In the genomic region with DNA sequence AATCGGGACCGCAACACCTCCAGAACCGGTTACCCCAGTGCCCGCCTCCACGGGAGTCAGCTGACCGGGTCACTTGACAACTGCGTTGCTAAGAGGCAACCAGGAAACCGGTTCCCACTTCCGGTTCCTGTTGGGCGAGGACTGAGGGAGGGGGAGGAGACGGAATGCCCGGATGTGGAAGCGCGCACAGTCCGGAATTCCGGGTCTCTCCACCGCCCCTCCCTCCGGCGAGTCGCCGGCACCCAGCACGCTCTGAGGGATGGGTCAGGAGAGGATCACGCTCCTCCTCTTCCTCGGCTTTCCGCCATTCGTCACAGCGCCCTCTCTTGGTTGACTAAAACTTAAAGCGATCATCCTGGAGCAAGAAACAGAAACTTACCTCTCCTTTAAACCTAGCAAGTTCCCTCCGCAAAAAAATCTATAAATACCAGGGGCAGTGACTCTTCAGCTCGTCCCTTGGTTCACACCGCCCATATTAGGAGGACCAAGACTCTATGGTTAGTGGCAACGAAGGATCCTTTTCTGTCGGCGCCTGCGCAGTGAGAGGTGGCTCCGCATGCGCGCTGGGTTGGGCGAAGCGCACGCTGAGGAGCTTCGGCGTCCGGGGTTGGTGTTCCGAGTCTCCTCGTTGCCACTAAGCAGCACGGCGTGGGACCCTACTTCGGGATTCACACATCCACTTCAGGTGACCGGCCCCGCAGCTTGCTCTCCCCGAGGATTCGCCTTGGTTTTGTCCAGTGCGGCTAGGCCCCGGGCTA, we compare ENCODE assay signal across 8 mouse cellular contexts. TPM values are rescaled to one million over a fixed set of nuclear protein-coding genes. Genes with fewer than 3 reads are reported as not detected.
A peak's percentile ranks its signal among the peaks of the same experiment; 100 is the strongest.
DNase-seq lines count a peak whose midpoint lies in the region; ATAC-seq lines count a peak whose summit lies in the region.

TSS of gene Atp6v1d (minus strand) at position 143 of the 758 bp plus-strand sequence.
TSS of gene Eif2s1 (plus strand) at position 324 of the 758 bp plus-strand sequence.

- DNase-seq in adipocyte (ENCODE audit: low spot score), result peak; percentile 99
- peak; percentile 98 for DNase-seq in embryo, embryonic 10 days (ENCODE audit: low spot score)
- DNase-seq in gastrocnemius, postnatal 10 days, result peak; percentile 94
- peak; percentile 99 for DNase-seq in induced T-regulatory cell, adult 2 months (ENCODE audit: low read depth)
- DNase-seq in left cerebral cortex, adult 9 months (ENCODE audit: low spot score in 2 of 2), result peak; percentile 97 to 98
- peak; percentile 98 for DNase-seq in right cerebral cortex, postnatal 14 days
- peak; percentile 96 to 99 for DNase-seq in urinary bladder, postnatal 36 days (ENCODE audit: low spot score in 2 of 2)

- ATAC-seq in megakaryocyte progenitor cell, adult 5-6 weeks (replicated peaks; ENCODE audit: poor library complexity), result peak; percentile 89

RNA-seq across cellular contexts. Expression of gene Atp6v1d, which starts in this region (rescaled TPM):
- 10 to 100 TPM; 44.2 to 48.0 TPM for total RNA-seq in gastrocnemius, postnatal 10 days (2021)
- total RNA-seq in megakaryocyte progenitor cell, adult 5-6 weeks (2015), result 71.3 and 72.6 TPM in 2 replicates
- 27.9 and 35.2 TPM in 2 replicates for total RNA-seq in megakaryocyte progenitor cell, adult 5-6 weeks (2017)

RNA-seq across cellular contexts. Expression of gene Eif2s1, which starts in this region (rescaled TPM):
- total RNA-seq in gastrocnemius, postnatal 10 days (2021), result 10 to 100 TPM; 45.9 to 48.7 TPM
- total RNA-seq in megakaryocyte progenitor cell, adult 5-6 weeks (2015), result 182 and 193 TPM in 2 replicates
- 111 and 115 TPM in 2 replicates for total RNA-seq in megakaryocyte progenitor cell, adult 5-6 weeks (2017)

Comparison
In these comparisons a context has a peak if more than half of its experiments do, and no peak if none do; other contexts are left out.
1. Peak in every context shown above with its lines: DNase-seq and ATAC-seq.